ENCODE assay signal across 17 mouse cellular contexts in genomic region chr9:95226986-95227385, GRCm38 (mm10).
"Had no signal": no experiment of that assay in that cellular context is flagged by ENCODE, and none has a peak within 500 bp of the region (broad histone marks: within the 10 kb centered on the region; RNA-seq: fewer than 3 reads in every experiment).

No protein-coding gene starts in this region.

- H3K36me3 ChIP-seq: neural tube, embryonic 12.5 days; neural tube, embryonic 13.5 days; neural tube, embryonic 15.5 days; stomach, embryonic 15.5 days had no signal

- H3K4me3 ChIP-seq: neural tube, embryonic 12.5 days; neural tube, embryonic 13.5 days; neural tube, embryonic 15.5 days; stomach, embryonic 15.5 days had no signal

- H3K27me3 ChIP-seq: neural tube, embryonic 12.5 days; neural tube, embryonic 13.5 days; neural tube, embryonic 15.5 days; stomach, embryonic 15.5 days had no signal

- H3K27ac ChIP-seq: neural tube, embryonic 12.5 days; neural tube, embryonic 13.5 days; neural tube, embryonic 15.5 days; stomach, embryonic 15.5 days; stomach, postnatal 0 days had no signal

- DNase-seq: retina, postnatal 1 day; right cerebral cortex, adult 18-20 months; right cerebral cortex, postnatal 14 days; right cerebral cortex, postnatal 25 days; right cerebral cortex, postnatal 4 days; spleen, adult 18-20 months; thymus, adult 18-20 months; thymus, adult 2 months; thymus, postnatal 14 days; thymus, postnatal 25 days; thymus, postnatal 36 days; thymus, postnatal 4 days had no signal

- H3K9me3 ChIP-seq: neural tube, embryonic 12.5 days; neural tube, embryonic 13.5 days; neural tube, embryonic 15.5 days; stomach, embryonic 15.5 days had no signal

- H3K4me1 ChIP-seq: neural tube, embryonic 12.5 days; neural tube, embryonic 13.5 days; neural tube, embryonic 15.5 days; stomach, embryonic 15.5 days had no signal
